Mouse (Mus musculus) liver, embryonic 11.5 days (tissue): ENCODE results near the gene Ebp. TPM values are rescaled to one million over a fixed set of nuclear protein-coding genes. Genes with fewer than 3 reads are reported as not detected.

Source experiments
- ATAC-seq: fragments of 200-750 bp; cut with Nextera tagmentation; replicated peaks from 2 replicates; pipeline ENCODE4 v1.8.0; 2017; ENCODE audit warnings: moderate number of reproducible peaks, mild to moderate bottlenecking, moderate TSS enrichment, moderate library complexity; ENCODE audit not compliant: low FRiP score
- DNase-seq: peaks from one replicate; pipeline ENCODE4 v3.0.0-alpha.2; 2017; ENCODE audit warnings: low spot score
- H3K27ac ChIP-seq: fragments of 300-500 bp; sonication (generic); 2 replicates; pipeline ENCODE4 v1.5.1; 2014; ENCODE audit warnings: mild to moderate bottlenecking, low read depth, low read length, control low read depth
- H3K27me3 ChIP-seq: fragments of 300-500 bp; sonication (generic); replicated peaks from 2 replicates; pipeline ENCODE4 v1.6.1; 2014; ENCODE audit warnings: low read length, mixed read lengths; ENCODE audit not compliant: control insufficient read depth, insufficient read depth
- H3K36me3 ChIP-seq: fragments of 300-500 bp; sonication (generic); 2 replicates; pipeline ENCODE4 v1.6.1; 2014; ENCODE audit warnings: mild to moderate bottlenecking, low read length, moderate library complexity, mixed read lengths; ENCODE audit not compliant: control insufficient read depth, insufficient read depth
- H3K4me1 ChIP-seq: fragments of 300-500 bp; sonication (generic); replicated peaks from 2 replicates; pipeline ENCODE4 v1.6.1; 2014; ENCODE audit warnings: low read length, mixed read lengths; ENCODE audit not compliant: control insufficient read depth, insufficient read depth
- H3K4me2 ChIP-seq: fragments of 300-500 bp; sonication (generic); 2 replicates; pipeline ENCODE4 v1.6.1; 2014; ENCODE audit warnings: mild to moderate bottlenecking, control low read depth, moderate library complexity
- H3K4me3 ChIP-seq: fragments of 300-500 bp; sonication (generic); 2 replicates; pipeline ENCODE4 v1.5.1; 2014; ENCODE audit warnings: low read depth, low read length, control low read depth
- H3K9ac ChIP-seq: fragments of 300-500 bp; sonication (generic); 2 replicates; pipeline ENCODE4 v1.6.1; 2014; ENCODE audit warnings: low read depth, low read length, control low read depth
- H3K9me3 ChIP-seq: fragments of 300-500 bp; sonication (generic); 2 replicates; pipeline ENCODE4 v1.6.1; 2016; ENCODE audit warnings: low read length, inconsistent platforms, mixed read lengths; ENCODE audit not compliant: control insufficient read depth
- WGBS: fragments of 180-500 bp; shearing (Covaris S2); extraction: QIAGEN DNeasy Blood & Tissue Kit; methylation state at CpG from one replicate; pipeline ENCODE4 v1.1.7; 2014; 5-methylcytosine and 5-hydroxymethylcytosine counted together
- polyA plus RNA-seq: library from polyadenylated mRNA; unstranded; fragments of >200 nt; fragmentation: Nextera tagmentation; extraction: Ambion mirVana; gene quantifications from 2 replicates; pipeline ENCODE4 v1.2.1, GENCODE M21; 2014

Ebp gene
- polyA plus RNA-seq, 1 experiment from 2014 or later = 54.7 TPM

DNA sequence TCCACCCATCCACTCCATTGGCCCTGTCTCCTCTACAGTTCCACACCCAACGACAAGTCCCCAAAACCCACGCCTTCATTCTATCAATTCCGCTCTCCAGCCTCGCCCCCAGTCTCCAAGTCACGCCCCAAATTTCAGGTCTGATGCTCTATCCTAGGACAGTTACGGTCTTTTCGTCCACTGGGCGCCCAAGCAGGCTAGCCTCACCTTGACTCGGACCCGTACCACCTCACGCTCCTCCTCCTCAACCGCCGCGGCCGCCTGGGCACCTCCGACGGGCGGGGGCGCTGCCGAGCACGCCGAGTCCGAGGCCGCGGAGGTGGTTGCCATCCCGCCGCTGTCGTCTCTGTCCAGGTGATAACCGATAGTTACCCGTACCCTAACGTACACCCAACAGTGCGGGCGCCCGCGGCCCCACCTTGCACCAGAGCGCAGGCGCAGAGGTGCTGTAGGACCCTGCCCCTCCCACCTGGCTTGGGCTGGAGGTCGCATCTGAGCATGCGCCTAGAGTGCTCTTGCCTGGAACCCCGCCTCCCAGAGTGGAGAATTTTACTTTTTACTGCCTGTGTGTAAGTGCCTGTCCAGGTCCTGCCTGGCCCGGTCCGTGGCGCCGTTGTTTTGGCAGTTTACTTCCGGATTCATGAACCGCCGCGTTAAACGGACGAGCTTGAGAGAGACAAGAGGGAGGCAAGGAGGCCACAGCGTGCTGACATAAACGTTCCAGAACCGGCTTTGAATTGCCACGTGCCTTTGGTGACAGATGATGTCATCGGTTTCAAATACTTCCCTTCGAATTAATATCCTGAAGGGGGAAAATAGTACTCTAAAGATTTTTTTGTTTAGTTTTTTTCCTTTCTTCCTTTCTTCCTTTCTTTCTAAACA is 17.6 kb downstream of the Ebp start, which contains the start of gene Tbc1d25:
Gene Tbc1d25, minus strand, starts transcription at position 678 of the 882 bp plus-strand sequence.
- Histone ChIP-seq H3K27me3 (no peaks in the 10 kb centered on the region), H3K36me3 (no peaks in the 10 kb centered on the region), H3K9me3 (no peaks in the 10 kb centered on the region), H3K4me3 (peak within 1 kb of the TSS; percentile 61), H3K4me1 (0 out of 2 replicates have a peak, but pooled peaks cover 2% of the 10 kb centered on the region), H3K9ac (peak within 1 kb of the TSS; percentile 70), H3K4me2 (peak within 1 kb of the TSS; percentile 63), H3K27ac (peak within 1 kb of the TSS; percentile 75)
- DNase-seq (peak; percentile 78), ATAC-seq (peak; percentile 91)
- WGBS = 9% methylated on average over 56 of the region's 56 CpGs

DNA sequence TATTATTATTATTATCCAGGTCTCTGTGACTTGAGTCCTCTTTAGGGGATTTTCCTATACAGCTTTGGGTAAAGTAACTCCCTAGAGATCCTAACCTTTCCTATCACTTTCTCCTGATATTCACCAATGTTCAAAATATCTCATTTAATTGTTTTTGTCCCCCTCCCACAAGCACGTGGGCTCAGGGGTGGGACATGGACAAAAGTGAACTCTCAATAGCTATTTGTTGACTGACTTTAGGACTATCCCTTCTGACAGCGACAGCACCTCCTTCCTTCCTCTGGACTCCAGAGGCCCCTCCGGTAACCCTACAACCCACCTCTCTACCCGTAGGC is 18.2 kb downstream of the Ebp start:
- ATAC-seq (no peak), DNase-seq (no peak)
- Histone ChIP-seq H3K36me3 (no peaks in the 10 kb centered on the region), H3K27me3 (no peaks in the 10 kb centered on the region), H3K4me1 (0 out of 2 replicates have a peak, but pooled peaks cover 2% of the 10 kb centered on the region), H3K9ac (peak overlapping the region; percentile 70), H3K27ac (peak overlapping the region; percentile 75; the same call in 1 of the 2 replicates), H3K4me3 (peak overlapping the region; percentile 61), H3K4me2 (peak overlapping the region; percentile 63), H3K9me3 (no peaks in the 10 kb centered on the region)
- WGBS = 12% methylated on average over 4 of the region's 4 CpGs

DNA sequence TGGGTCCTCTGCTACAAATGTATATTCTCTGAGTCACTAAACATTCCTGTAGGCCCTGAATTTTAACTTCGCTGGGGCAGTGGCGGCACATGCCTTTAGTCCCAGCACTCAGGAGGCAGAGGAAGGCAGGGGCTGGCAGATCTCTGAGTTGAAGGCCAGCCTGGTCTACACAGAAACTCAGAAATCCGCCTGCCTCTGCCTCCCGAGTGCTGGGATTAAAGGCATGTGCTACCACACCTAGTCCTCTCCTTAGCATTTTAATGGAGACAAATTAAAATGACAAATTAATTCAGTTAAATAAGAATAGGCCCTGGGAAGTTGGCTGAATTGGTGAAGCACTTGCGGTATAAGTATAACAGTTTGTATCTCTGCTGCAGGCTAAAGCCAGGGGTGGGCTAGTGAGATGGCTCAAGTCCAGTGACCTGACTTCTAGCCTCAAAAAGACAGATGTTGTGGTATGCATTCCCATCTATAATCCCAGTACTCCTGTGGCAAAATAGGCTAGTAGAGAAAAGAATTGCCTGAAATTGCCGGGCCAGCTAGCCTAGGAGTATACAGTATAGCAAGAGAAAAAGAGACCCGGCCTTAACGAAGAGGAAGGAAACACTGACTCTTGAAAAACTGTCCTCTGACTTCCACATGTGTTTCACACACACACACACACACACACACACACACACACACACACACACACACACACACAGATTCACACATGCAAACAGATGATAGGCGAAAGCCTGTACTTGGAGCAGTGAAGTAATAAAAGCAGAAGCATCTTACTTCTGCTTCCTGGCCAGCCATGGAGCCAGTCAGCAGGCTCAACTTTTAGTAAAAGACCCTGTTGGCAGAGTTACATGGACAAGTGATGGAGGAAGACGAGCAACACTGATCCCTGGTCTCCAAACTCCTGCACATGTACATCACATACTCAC is 25.3 kb downstream of the Ebp start:
- WGBS = 88% methylated on average over 10 of the region's 10 CpGs
- DNase-seq = no peak
- Histone ChIP-seq H3K27me3 (no peaks in the 10 kb centered on the region), H3K9me3 (no peaks in the 10 kb centered on the region), H3K4me3 (no peak overlapping the region), H3K4me1 (no peaks in the 10 kb centered on the region), H3K4me2 (no peak overlapping the region), H3K36me3 (no peaks in the 10 kb centered on the region; the same call in 1 of the 2 replicates), H3K27ac (no peak overlapping the region), H3K9ac (no peak overlapping the region)
- no peak for ATAC-seq

DNA sequence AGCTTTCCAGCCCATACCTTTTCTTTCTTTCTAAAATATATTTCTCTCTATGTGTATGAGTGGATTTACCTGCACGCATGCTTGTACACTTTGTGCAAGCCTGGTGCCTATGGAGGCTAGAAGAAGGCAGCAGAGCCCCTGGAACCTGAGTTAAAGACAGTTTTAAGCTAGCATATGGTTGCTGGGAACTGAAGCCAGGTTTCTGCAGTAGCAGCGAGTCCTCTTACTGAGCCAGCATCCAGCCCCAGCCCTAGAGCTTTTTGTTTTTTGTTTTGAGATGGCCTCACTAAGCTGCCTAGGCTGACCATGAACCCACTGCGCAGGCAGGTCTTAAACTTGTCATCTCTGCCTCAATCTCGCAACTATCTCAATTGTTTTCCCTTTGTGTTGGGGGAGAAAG is 28.8 kb downstream of the Ebp start:
- no peak overlapping the region for H3K4me3 ChIP-seq
- no peak overlapping the region for H3K9ac ChIP-seq
- no peaks in the 10 kb centered on the region; the same call in 1 of the 2 replicates for H3K36me3 ChIP-seq
- ATAC-seq = no peak
- no peaks in the 10 kb centered on the region for H3K9me3 ChIP-seq
- no peak for DNase-seq
- H3K27me3 ChIP-seq = no peaks in the 10 kb centered on the region
- H3K4me1 ChIP-seq = no peaks in the 10 kb centered on the region
- no peak overlapping the region for H3K4me2 ChIP-seq
- 91% methylated on average over 4 of the region's 4 CpGs for WGBS
- H3K27ac ChIP-seq = no peak overlapping the region

DNA sequence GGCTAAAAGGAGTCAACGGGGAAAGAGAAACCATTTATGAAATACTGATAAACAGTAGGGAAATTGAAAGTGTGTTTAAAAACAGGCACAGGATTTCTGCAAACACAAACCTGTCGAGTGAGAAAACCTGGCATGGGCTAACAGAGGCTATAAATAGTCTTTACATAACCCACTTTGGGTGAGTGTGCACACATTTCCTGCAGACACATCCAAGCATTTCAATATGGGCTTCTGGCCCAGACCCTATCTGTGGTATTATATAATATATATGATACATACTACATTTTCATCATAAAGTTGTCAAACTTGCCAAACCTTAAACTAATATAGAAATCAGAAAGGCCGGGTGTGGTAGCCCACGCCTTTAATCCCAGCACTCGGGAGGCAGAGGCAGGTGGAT is 30.2 kb downstream of the Ebp start:
- WGBS = 84% methylated on average over 5 of the region's 5 CpGs
- no peaks in the 10 kb centered on the region for H3K9me3 ChIP-seq
- H3K27me3 ChIP-seq = no peaks in the 10 kb centered on the region
- H3K36me3 ChIP-seq = no peaks in the 10 kb centered on the region
- no peaks in the 10 kb centered on the region for H3K4me1 ChIP-seq
- ATAC-seq (no peak), DNase-seq (no peak)
- no peak overlapping the region for H3K4me3 ChIP-seq
- H3K4me2 ChIP-seq = no peak overlapping the region
- H3K9ac ChIP-seq = no peak overlapping the region
- H3K27ac ChIP-seq = no peak overlapping the region

- H3K4me3 ChIP-seq = peak within 1 kb of the TSS; percentile 70
- WGBS = 12% methylated on average over 64 of the region's 65 CpGs
- no peaks in the 10 kb centered on the region for H3K27me3 ChIP-seq
- ATAC-seq (peak; percentile 92), DNase-seq (peak; percentile 75)
- H3K4me1 ChIP-seq = no peaks in the 10 kb centered on the region
- peak within 1 kb of the TSS; percentile 96 for H3K27ac ChIP-seq
- peak within 1 kb of the TSS; percentile 90 for H3K9ac ChIP-seq
- peak within 1 kb of the TSS; percentile 82 for H3K4me2 ChIP-seq
- peaks cover 19% of the 10 kb centered on the region for H3K36me3 ChIP-seq
- H3K9me3 ChIP-seq = no peaks in the 10 kb centered on the region
These were observed 47.9 kb downstream of the Ebp start, which contains the start of gene Rbm3 for GRCm38 (mm10) chrX:8145153-8145991. Gene Rbm3 (minus strand): TSS chrX:8145880.

GRCm38 (mm10) chrX:8143750-8144149 is 49.6 kb downstream of the Ebp start:
- peaks cover 23% of the 10 kb centered on the region for H3K36me3 ChIP-seq
- no peaks in the 10 kb centered on the region for H3K9me3 ChIP-seq
- no peaks in the 10 kb centered on the region for H3K4me1 ChIP-seq
- peak overlapping the region; percentile 90 for H3K9ac ChIP-seq
- H3K27ac ChIP-seq = peak overlapping the region; percentile 96
- peak overlapping the region; percentile 70 for H3K4me3 ChIP-seq
- 64% methylated on average over 7 of the region's 7 CpGs for WGBS
- ATAC-seq (no peak), DNase-seq (no peak)
- peak overlapping the region; percentile 82 for H3K4me2 ChIP-seq
- H3K27me3 ChIP-seq = no peaks in the 10 kb centered on the region

DNA sequence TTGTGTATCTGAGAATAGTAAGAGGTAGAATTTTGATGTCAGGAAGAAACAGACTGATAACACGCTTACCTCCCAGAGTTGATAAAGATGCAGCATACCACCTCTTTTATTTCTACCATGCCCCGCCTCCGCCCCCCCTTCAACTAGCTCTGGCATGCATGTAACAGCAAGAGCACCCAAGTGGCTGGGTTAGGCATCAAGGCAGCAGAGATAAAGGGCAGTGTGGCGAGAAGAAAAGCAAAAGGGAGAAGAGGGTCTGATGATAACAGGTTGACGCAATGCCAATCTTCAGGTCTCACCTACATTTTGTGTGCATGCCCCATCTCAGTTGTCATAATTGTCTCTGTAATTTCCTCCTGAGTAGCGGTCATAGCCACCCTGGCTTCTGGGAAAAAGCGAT is 50.4 kb downstream of the Ebp start:
- H3K4me3 ChIP-seq = peak overlapping the region; percentile 21; the same call in 1 of the 2 replicates
- H3K9ac ChIP-seq = no peak overlapping the region
- no peaks in the 10 kb centered on the region for H3K27me3 ChIP-seq
- no peak overlapping the region for H3K27ac ChIP-seq
- no peaks in the 10 kb centered on the region for H3K4me1 ChIP-seq
- WGBS = 68% methylated on average over 7 of the region's 7 CpGs
- DNase-seq (no peak), ATAC-seq (no peak)
- peak overlapping the region; percentile 82 for H3K4me2 ChIP-seq
- peaks cover 23% of the 10 kb centered on the region for H3K36me3 ChIP-seq
- H3K9me3 ChIP-seq = no peaks in the 10 kb centered on the region
